Mouse (Mus musculus) bone marrow, adult 2 months (tissue): Measurements from ENCODE around the gene Fam78b. TPM values are rescaled to one million over a fixed set of nuclear protein-coding genes. Genes with fewer than 3 reads are reported as not detected.

ENCODE experiments used
- H3K27ac ChIP-seq: fragments of 200-500 bp; 2 replicates; pipeline ENCODE4 v1.5.1; 2012; ENCODE audit warnings: low read depth, mild to moderate bottlenecking, control low read depth, inconsistent platforms, low read length; ENCODE audit not compliant: control insufficient read depth, poor library complexity, insufficient read depth
- H3K4me1 ChIP-seq: fragments of 200-500 bp; 2 replicates; pipeline ENCODE4 v1.6.1; 2011; ENCODE audit warnings: low read length; ENCODE audit not compliant: control insufficient read depth, insufficient read depth
- H3K4me3 ChIP-seq: fragments of 200-500 bp; replicated peaks from 2 replicates; pipeline ENCODE3; 2011; ENCODE audit warnings: mild to moderate bottlenecking, low read depth, low read length, control low read depth; ENCODE audit not compliant: control insufficient read depth
- CTCF ChIP-seq: fragments of 200-500 bp; IDR thresholded peaks from 2 replicates; pipeline ENCODE4 v1.5.1; 2011; ENCODE audit warnings: low read length, control low read depth; ENCODE audit not compliant: control insufficient read depth, insufficient read depth
- POLR2A ChIP-seq: fragments of 200-500 bp; IDR thresholded peaks from 2 replicates; pipeline ENCODE4 v1.6.1; 2011; ENCODE audit warnings: low read depth, mild to moderate bottlenecking, control low read depth, low read length, borderline replicate concordance; ENCODE audit not compliant: control insufficient read depth
- WGBS: fragments of 180-500 bp; shearing (Covaris S2); methylation state at CpG from one replicate; pipeline ENCODE4 v1.1.7; 2018; 5-methylcytosine and 5-hydroxymethylcytosine counted together
- polyA plus RNA-seq: library from polyadenylated mRNA; stranded (reverse); fragments of >200 nt; gene quantifications from 2 replicates; pipeline ENCODE4 v1.2.4, GENCODE M21; 2011; ENCODE audit warnings: low replicate concordance; ENCODE audit not compliant: missing spikeins, insufficient read depth, insufficient read length

The Fam78b gene
- polyA plus RNA-seq, 1 experiment: not detected

GRCm38 (mm10) chr1:167135748-167136147 lies 134.5 kb downstream of the Fam78b start:
- TF ChIP-seq CTCF: no peak
- no peak for TF ChIP-seq POLR2A
- Histone ChIP-seq H3K4me1 (no peaks in the 10 kb centered on the region), H3K27ac (no peak overlapping the region), H3K4me3 (no peak overlapping the region)
- 74% methylated on average over 5 of the region's 5 CpGs for whole genome bisulfite sequencing
